Mouse (Mus musculus) layer of hippocampus, postnatal 10 days (tissue): ENCODE data around the gene Acbd7. TPM values are rescaled to one million over a fixed set of nuclear protein-coding genes. Genes with fewer than 3 reads are reported as not detected.

Source experiments
- DNase-seq, 2 experiments: peaks; one replicate each; pipeline ENCODE4 v3.0.0; 2021; ENCODE audit warnings: low spot score in 2 of 2
- long read RNA-seq: library from polyadenylated mRNA; stranded (forward); transcript quantifications from one replicate; pipeline ENCODE4 v2.0.0, GENCODE M21; 2023
- total RNA-seq, 2 experiments: library from RNA; stranded (reverse); gene quantifications; 2 replicates each; pipeline ENCODE4 v1.2.3; 2021

The Acbd7 gene
- total RNA-seq, result 1 to 10 TPM; 1.9 to 2.0 TPM
- long read RNA-seq, partial matches to known transcripts, result 0 of 2 reads
- long read RNA-seq, other reads (novel, unspliced or antisense), result 1 of 2 reads

DNA sequence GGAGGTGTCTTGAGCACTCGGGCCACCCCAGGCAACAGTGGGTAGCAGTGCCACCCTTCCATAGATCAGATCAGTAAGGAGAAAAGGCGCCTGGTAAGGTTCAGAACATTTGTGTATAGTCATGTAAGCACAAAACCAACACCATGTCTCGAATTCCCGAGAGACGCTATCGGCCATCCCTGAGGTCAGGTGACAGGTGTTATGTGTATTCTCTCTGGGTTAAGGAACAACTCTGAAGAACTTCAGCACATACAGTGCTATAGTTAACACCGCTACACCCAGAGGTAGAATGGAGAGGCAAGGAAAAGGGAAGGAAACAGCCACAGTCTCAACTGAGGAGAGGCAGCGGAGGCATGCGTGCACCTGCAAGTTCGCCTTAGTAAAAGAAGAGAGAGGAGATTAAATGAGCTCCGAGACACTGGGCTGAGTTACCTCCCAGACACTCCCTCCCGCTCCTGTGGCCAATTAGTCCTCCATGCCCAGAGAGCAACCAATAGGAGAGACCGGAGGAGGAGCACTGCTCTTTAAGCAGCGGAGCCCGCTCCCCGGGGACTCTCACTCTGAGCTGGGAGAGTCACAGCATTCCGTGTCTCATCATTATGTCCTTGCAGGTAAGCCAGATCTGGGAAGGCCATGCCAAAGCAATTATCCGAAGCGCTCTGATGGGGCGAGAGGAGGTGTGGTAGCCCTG lies at the start of gene Acbd7:
Gene Acbd7, plus strand, starts transcription at position 558 of the 691 bp plus-strand sequence.
- DNase-seq, result peak; percentile 37 to 63

- no peak for DNase-seq
Measured at GRCm38 (mm10) chr2:3286243-3286642, 49.7 kb upstream of the Acbd7 start.

GRCm38 (mm10) chr2:3289581-3289980 lies 46.4 kb upstream of the Acbd7 start:
- no peak for DNase-seq

GRCm38 (mm10) chr2:3292170-3292569 lies 43.8 kb upstream of the Acbd7 start:
- no peak for DNase-seq

- no peak for DNase-seq
Measured at GRCm38 (mm10) chr2:3295826-3296225, 40.1 kb upstream of the Acbd7 start.

GRCm38 (mm10) chr2:3305426-3306025 lies 30.4 kb upstream of the Acbd7 start:
- no peak for DNase-seq

- DNase-seq, result no peak
Measured at GRCm38 (mm10) chr2:3323132-3323531, 12.8 kb upstream of the Acbd7 start.

DNA sequence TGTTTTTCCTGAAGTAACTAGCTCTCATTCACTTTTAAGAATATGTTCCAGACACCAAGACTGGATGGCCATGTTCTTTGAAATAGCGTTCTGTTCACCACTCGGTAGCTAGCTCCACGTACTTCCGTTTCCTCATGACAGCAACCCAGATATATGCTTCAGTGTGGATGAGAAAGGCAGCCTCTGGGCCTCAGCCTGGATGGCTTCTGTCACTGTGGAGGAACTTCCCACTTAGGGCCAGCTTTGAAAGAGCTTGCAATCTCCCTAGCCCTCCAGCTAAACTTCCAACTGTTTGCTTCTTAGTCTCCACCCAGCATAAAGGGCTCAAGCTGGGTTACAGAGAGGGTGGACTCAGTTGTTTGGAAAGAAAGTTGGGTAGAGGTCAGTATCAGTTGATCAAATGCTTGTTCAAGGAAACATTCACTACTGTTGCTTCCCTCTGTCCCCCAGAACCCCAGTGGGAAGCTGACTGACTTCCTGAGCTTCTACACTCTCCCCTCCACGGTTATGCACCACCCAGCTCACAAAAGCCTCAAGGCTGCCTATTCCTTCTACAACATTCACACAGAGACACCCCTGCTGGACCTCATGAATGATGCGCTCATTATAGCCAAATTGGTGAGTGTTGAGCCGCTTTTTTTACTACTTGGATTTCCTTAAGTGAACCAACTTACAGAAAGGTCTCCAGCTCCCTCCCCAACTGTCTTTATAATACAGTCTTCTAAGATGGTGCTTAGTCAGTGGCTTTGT lies 11.4 kb upstream of the Acbd7 start:
- DNase-seq, result no peak

- no peak for DNase-seq
Measured at GRCm38 (mm10) chr2:3326547-3326946, 9.4 kb upstream of the Acbd7 start.

GRCm38 (mm10) chr2:3327351-3327750 lies 8.6 kb upstream of the Acbd7 start:
- DNase-seq, result peak; percentile 56 to 58

GRCm38 (mm10) chr2:3331071-3331703 lies 4.8 kb upstream of the Acbd7 start:
- no peak for DNase-seq

GRCm38 (mm10) chr2:3332056-3332455 lies 3.9 kb upstream of the Acbd7 start:
- no peak for DNase-seq

DNA sequence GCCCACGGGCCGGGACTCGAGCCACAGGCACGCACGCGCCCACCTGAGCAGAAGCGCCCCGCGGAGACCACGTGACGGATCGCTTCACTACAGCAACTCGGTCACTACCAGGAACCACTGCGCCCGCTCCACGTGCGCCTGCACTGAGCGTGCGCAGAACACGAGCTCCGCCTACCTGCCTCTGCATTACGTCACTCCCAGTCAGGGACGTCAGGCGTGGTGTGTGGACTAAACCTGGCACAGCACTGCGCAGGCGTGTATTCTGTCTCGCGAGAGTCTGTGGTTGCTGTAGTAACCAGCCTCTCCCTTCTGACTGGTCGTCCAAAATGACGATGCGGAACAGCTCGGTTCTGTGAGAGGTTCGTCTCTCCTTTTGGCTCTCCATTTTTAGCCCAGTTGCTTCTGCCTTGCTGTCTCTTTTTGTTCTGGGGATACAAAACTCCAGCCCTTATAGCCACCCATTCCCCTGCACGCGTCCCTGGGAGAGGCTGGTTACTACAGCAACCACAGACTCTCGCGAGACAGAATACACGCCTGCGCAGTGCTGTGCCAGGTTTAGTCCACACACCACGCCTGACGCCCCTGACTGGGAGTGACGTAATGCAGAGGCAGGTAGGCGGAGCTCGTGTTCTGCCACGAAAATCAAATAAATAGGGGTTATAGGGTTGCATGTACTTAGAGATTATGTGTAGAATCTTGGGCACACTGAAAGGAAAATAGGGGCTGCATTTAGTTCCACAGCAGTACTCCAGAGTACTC lies 3.3 kb upstream of the Acbd7 start, which contains the start of gene Rpp38:
Gene Rpp38, minus strand, starts transcription at position 160 of the 759 bp plus-strand sequence.
- peak; percentile 97 to 98 for DNase-seq

GRCm38 (mm10) chr2:3333761-3334160 lies 2.2 kb upstream of the Acbd7 start:
- no peak for DNase-seq

GRCm38 (mm10) chr2:3348422-3348821 lies 12.5 kb downstream of the Acbd7 start:
- DNase-seq, result no peak

DNA sequence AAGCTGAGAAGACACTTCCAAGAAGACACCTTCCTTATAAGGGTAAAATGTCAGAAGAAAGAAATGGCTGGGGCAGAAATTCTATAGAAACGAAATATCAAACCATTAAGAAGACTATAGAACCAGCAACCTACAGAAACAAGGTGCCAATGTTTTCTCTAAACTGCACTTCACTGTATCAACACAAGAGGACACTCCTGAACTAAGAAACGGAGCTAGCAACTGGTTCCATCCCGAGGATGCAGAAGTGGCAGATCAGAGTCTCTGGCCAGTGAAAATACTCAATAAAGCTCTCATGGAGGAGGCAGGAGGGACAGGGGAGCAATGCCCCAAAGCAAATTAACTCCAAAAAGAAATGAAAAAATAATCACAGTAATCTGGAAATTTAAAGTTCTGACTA lies 13.0 kb downstream of the Acbd7 start:
- no peak for DNase-seq

- DNase-seq, result no peak
Measured at GRCm38 (mm10) chr2:3353160-3353559, 17.2 kb downstream of the Acbd7 start.

- DNase-seq, result no peak
Measured at GRCm38 (mm10) chr2:3355793-3356192, 19.8 kb downstream of the Acbd7 start.

DNA sequence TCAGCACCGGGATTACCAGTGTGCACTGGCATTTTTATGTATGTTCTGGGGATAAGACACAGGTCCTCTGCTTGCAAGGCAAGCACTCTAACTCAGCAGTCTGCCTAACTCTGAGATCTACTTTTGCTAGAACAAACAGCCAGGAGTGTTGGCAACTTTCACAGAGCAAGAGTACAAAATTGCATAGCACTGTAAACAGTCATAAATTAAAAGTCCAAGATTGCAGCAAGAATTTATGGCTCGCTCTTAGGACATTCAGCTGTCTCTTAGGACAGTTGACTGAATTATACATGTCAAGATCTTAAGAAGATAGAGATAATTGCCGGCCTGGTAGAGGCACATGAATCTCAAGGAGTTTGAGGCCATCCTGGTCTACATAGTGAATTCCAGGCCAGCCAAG lies 20.3 kb downstream of the Acbd7 start:
- no peak for DNase-seq

GRCm38 (mm10) chr2:3357887-3358286 lies 21.9 kb downstream of the Acbd7 start:
- no peak for DNase-seq

GRCm38 (mm10) chr2:3361067-3361466 lies 25.1 kb downstream of the Acbd7 start:
- no peak for DNase-seq
